ENCODE assay signal across 11 mouse cellular contexts in the genomic region with DNA sequence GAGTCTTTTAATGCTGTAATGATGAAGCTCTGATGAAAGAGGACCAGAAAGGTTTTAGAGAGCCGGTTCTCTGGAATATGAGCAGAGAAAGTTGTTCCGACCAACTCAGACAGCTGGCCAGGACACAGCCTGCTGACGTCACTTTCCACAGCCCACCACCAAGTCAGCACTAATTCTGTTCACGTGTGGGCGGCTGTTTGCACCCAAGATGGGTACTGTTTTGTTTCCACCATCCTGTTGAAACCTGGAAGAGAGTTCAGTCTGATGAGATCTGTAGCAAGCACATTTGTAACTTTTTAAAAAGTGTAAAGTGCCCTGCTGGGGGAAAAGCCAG.
DNase-seq lines count a peak whose midpoint lies in the region; ATAC-seq lines count a peak whose summit lies in the region.
"Had no signal": no experiment of that assay in that cellular context is flagged by ENCODE, and none has a peak within 500 bp of the region (broad histone marks: within the 10 kb centered on the region; RNA-seq: fewer than 3 reads in every experiment).

No protein-coding gene starts in this region.

- 0 out of 2 replicates have a peak overlapping the region, but pooled peaks have one; percentile 27 for H3K27ac ChIP-seq in forebrain, embryonic 12.5 days
- no peak overlapping the region for H3K27ac ChIP-seq in forebrain, embryonic 13.5 days
- H3K27ac ChIP-seq in heart, embryonic 16.5 days (ENCODE audit: low read length), result peak overlapping the region; percentile 89
- H3K27ac ChIP-seq in limb, embryonic 12.5 days, result peak overlapping the region; percentile 73
- H3K27ac ChIP-seq in midbrain, embryonic 10.5 days (replicated peaks), result no peak overlapping the region
- H3K27ac ChIP-seq: liver, embryonic 12.5 days; neural tube, embryonic 12.5 days had no signal

- H3K4me2 ChIP-seq in forebrain, embryonic 12.5 days, result no peak overlapping the region
- no peak overlapping the region for H3K4me2 ChIP-seq in forebrain, embryonic 13.5 days
- peak overlapping the region; percentile 46 for H3K4me2 ChIP-seq in heart, embryonic 16.5 days (ENCODE audit: low read depth, low read length)
- H3K4me2 ChIP-seq in limb, embryonic 12.5 days, result 0 out of 2 replicates have a peak overlapping the region, but pooled peaks have one; percentile 5
- H3K4me2 ChIP-seq: liver, embryonic 12.5 days; neural tube, embryonic 12.5 days had no signal

- peaks cover 40% of the 10 kb centered on the region for H3K4me1 ChIP-seq in forebrain, embryonic 12.5 days
- H3K4me1 ChIP-seq in forebrain, embryonic 13.5 days, result peaks cover 59% of the 10 kb centered on the region
- peaks cover 41% of the 10 kb centered on the region for H3K4me1 ChIP-seq in heart, embryonic 16.5 days (ENCODE audit: control insufficient read depth, insufficient read depth, low read length)
- H3K4me1 ChIP-seq in limb, embryonic 12.5 days (replicated peaks), result peaks cover 50% of the 10 kb centered on the region
- H3K4me1 ChIP-seq in midbrain, embryonic 10.5 days, result peaks cover 50% of the 10 kb centered on the region

- peak; percentile 60 for DNase-seq in CD4-positive, CD25-positive, alpha-beta regulatory T cell, adult 2 months (ENCODE audit: low read depth, low spot score)
- no peak for DNase-seq in midbrain, embryonic 10.5 days (ENCODE audit: low spot score)
- DNase-seq in T-cell, adult 2 months (ENCODE audit: low spot score), result no peak
- DNase-seq in B cell, adult 2 months, result no peak
- DNase-seq: cerebellum, adult 9-10 months had no signal

- 47% methylated on average over 5 of the region's 5 CpGs for WGBS in forebrain, embryonic 12.5 days
- WGBS in forebrain, embryonic 13.5 days, result 54% methylated on average over 5 of the region's 5 CpGs
- 16% methylated on average over 5 of the region's 5 CpGs for WGBS in heart, embryonic 16.5 days
- 23% methylated on average over 5 of the region's 5 CpGs for WGBS in limb, embryonic 12.5 days
- 47% methylated on average over 5 of the region's 5 CpGs for WGBS in midbrain, embryonic 10.5 days

- H3K36me3 ChIP-seq in forebrain, embryonic 12.5 days (replicated peaks), result 0 out of 2 replicates have a peak, but pooled peaks cover 2% of the 10 kb centered on the region
- no peaks in the 10 kb centered on the region for H3K36me3 ChIP-seq in forebrain, embryonic 13.5 days (ENCODE audit: poor library complexity, severe bottlenecking)
- no peaks in the 10 kb centered on the region for H3K36me3 ChIP-seq in heart, embryonic 16.5 days (ENCODE audit: control insufficient read depth, insufficient read depth)
- no peaks in the 10 kb centered on the region for H3K36me3 ChIP-seq in limb, embryonic 12.5 days
- H3K36me3 ChIP-seq in midbrain, embryonic 10.5 days, result no peaks in the 10 kb centered on the region
- H3K36me3 ChIP-seq: liver, embryonic 12.5 days; neural tube, embryonic 12.5 days had no signal

- H3K9ac ChIP-seq in forebrain, embryonic 12.5 days, result no peak overlapping the region
- H3K9ac ChIP-seq in forebrain, embryonic 13.5 days, result no peak overlapping the region
- H3K9ac ChIP-seq in heart, embryonic 16.5 days (ENCODE audit: low read length), result peak overlapping the region; percentile 26; the same call in 1 of the 2 replicates
- no peak overlapping the region for H3K9ac ChIP-seq in limb, embryonic 12.5 days (replicated peaks)
- H3K9ac ChIP-seq: liver, embryonic 12.5 days; neural tube, embryonic 12.5 days had no signal

- no peaks in the 10 kb centered on the region for H3K9me3 ChIP-seq in forebrain, embryonic 12.5 days
- H3K9me3 ChIP-seq in forebrain, embryonic 13.5 days (replicated peaks), result no peaks in the 10 kb centered on the region
- H3K9me3 ChIP-seq in heart, embryonic 16.5 days (replicated peaks; ENCODE audit: control insufficient read depth, low read length), result no peaks in the 10 kb centered on the region
- H3K9me3 ChIP-seq in limb, embryonic 12.5 days, result no peaks in the 10 kb centered on the region
- no peaks in the 10 kb centered on the region for H3K9me3 ChIP-seq in midbrain, embryonic 10.5 days (replicated peaks)
- H3K9me3 ChIP-seq: liver, embryonic 12.5 days; neural tube, embryonic 12.5 days had no signal

- H3K4me3 ChIP-seq in forebrain, embryonic 12.5 days (replicated peaks), result no peak overlapping the region
- no peak overlapping the region for H3K4me3 ChIP-seq in forebrain, embryonic 13.5 days
- 0 out of 2 replicates have a peak overlapping the region, but pooled peaks have one; percentile 8 for H3K4me3 ChIP-seq in heart, embryonic 16.5 days (ENCODE audit: low read length)
- no peak overlapping the region for H3K4me3 ChIP-seq in limb, embryonic 12.5 days (replicated peaks)
- no peak overlapping the region for H3K4me3 ChIP-seq in midbrain, embryonic 10.5 days
- H3K4me3 ChIP-seq: liver, embryonic 12.5 days; neural tube, embryonic 12.5 days had no signal

- no peaks in the 10 kb centered on the region for H3K27me3 ChIP-seq in forebrain, embryonic 12.5 days
- no peaks in the 10 kb centered on the region for H3K27me3 ChIP-seq in forebrain, embryonic 13.5 days
- H3K27me3 ChIP-seq in heart, embryonic 16.5 days (ENCODE audit: control insufficient read depth, insufficient read depth, low read length), result no peaks in the 10 kb centered on the region
- H3K27me3 ChIP-seq in limb, embryonic 12.5 days, result no peaks in the 10 kb centered on the region; the same call in 1 of the 2 replicates
- no peaks in the 10 kb centered on the region for H3K27me3 ChIP-seq in midbrain, embryonic 10.5 days (ENCODE audit: low read depth, poor library complexity, severe bottlenecking)
- H3K27me3 ChIP-seq: liver, embryonic 12.5 days; neural tube, embryonic 12.5 days had no signal

- ATAC-seq in forebrain, embryonic 12.5 days (ENCODE audit: low FRiP score), result no peak
- ATAC-seq in forebrain, embryonic 13.5 days, result no peak
- no peak for ATAC-seq in heart, embryonic 16.5 days (replicated peaks; ENCODE audit: extremely low read depth, insufficient read depth, low FRiP score)
- 0 out of 2 replicates have a peak, but pooled peaks have one; percentile 27 for ATAC-seq in limb, embryonic 12.5 days (ENCODE audit: insufficient number of reproducible peaks, insufficient read depth, low FRiP score, low TSS enrichment, low read depth)
- ATAC-seq: liver, embryonic 12.5 days had no signal

Comparison
In these comparisons a context has a peak if more than half of its experiments do, and no peak if none do; other contexts are left out.
1. H3K27ac ChIP-seq: peak in forebrain, embryonic 12.5 days (single experiment), heart, embryonic 16.5 days (single experiment) and limb, embryonic 12.5 days (single experiment); none in forebrain, embryonic 13.5 days (single experiment) and midbrain, embryonic 10.5 days (single experiment).
2. H3K4me2 ChIP-seq: peak in heart, embryonic 16.5 days (single experiment) and limb, embryonic 12.5 days (single experiment); none in forebrain, embryonic 12.5 days (single experiment) and forebrain, embryonic 13.5 days (single experiment).